Mouse (Mus musculus) embryonic fibroblast, embryonic 13.5 days (primary cell): Measurements from ENCODE around the gene Pdss2.

Experiments
- CTCF ChIP-seq: IDR thresholded peaks from 2 replicates; pipeline ENCODE4 v1.5.1; 2011; ENCODE audit warnings: mild to moderate bottlenecking, control low read depth, low read length, moderate library complexity, borderline replicate concordance; ENCODE audit not compliant: insufficient read depth
- POLR2A ChIP-seq: IDR thresholded peaks from 2 replicates; pipeline ENCODE4 v1.6.1; 2011; ENCODE audit warnings: low read depth, mild to moderate bottlenecking, control low read depth, low read length, moderate library complexity

DNA sequence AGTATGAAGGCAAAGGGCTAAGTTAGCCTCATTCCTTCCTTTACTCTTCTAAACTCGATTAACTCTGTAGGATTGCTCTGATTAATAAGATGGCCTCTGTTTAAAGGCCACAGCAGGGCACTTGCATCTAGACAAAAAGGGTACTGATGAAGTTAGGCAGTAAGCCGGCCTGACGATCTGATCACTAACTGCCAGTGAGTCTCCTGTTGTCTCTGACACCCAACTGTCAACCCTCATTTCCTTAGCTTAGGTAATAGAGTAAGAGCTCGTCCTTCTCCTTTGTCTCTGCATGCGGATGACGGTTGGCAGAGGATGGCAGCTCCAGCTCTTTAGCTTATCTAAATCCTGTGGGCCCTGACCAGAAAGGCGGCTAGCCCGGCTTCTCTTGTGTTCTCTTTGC lies 102.1 kb downstream of the Pdss2 start:
- TF ChIP-seq CTCF = no peak
- no peak for TF ChIP-seq POLR2A
